Mouse (Mus musculus) spleen, adult 18-20 months (tissue): Measurements from ENCODE around the gene Bdnf.

Experiments
- DNase-seq, 2 experiments: peaks; one replicate each; pipeline ENCODE4 v3.0.0; 2022; ENCODE audit warnings: mixed read lengths in 2 of 2

Bdnf gene

GRCm38 (mm10) chr2:109674532-109674931, at the start of gene Bdnf:
Gene Bdnf (plus strand): TSS chr2:109674700.
- DNase-seq: no peak

GRCm38 (mm10) chr2:109626864-109627263, 47.6 kb upstream of the Bdnf start:
- no peak for DNase-seq

- DNase-seq: no peak
Measured at GRCm38 (mm10) chr2:109673509-109674455, 718 bp upstream of the Bdnf start.

GRCm38 (mm10) chr2:109675051-109675450, 551 bp downstream of the Bdnf start:
- no peak for DNase-seq

- no peak for DNase-seq
Measured at GRCm38 (mm10) chr2:109675973-109676617, 1.6 kb downstream of the Bdnf start.

GRCm38 (mm10) chr2:109676618-109676974, 2.1 kb downstream of the Bdnf start:
- no peak for DNase-seq

GRCm38 (mm10) chr2:109677221-109678089, 3.0 kb downstream of the Bdnf start:
- no peak for DNase-seq

GRCm38 (mm10) chr2:109678090-109678409, 3.5 kb downstream of the Bdnf start:
- no peak for DNase-seq

GRCm38 (mm10) chr2:109678454-109678853, 4.0 kb downstream of the Bdnf start:
- no peak for DNase-seq

GRCm38 (mm10) chr2:109679446-109679845, 4.9 kb downstream of the Bdnf start:
- no peak for DNase-seq

GRCm38 (mm10) chr2:109681071-109681470, 6.6 kb downstream of the Bdnf start:
- no peak for DNase-seq

- DNase-seq: no peak
Measured at GRCm38 (mm10) chr2:109688661-109689060, 14.2 kb downstream of the Bdnf start.

- DNase-seq: no peak
Measured at GRCm38 (mm10) chr2:109692266-109693177, 18.0 kb downstream of the Bdnf start.

- DNase-seq: no peak
Measured at GRCm38 (mm10) chr2:109693178-109694115, 18.9 kb downstream of the Bdnf start.

- DNase-seq: no peak
Measured at GRCm38 (mm10) chr2:109694116-109694837, 19.8 kb downstream of the Bdnf start.

- no peak for DNase-seq
Measured at GRCm38 (mm10) chr2:109694838-109695225, 20.3 kb downstream of the Bdnf start.

- DNase-seq: no peak
Measured at GRCm38 (mm10) chr2:109697151-109697550, 22.7 kb downstream of the Bdnf start.

GRCm38 (mm10) chr2:109700291-109700690, 25.8 kb downstream of the Bdnf start:
- DNase-seq: no peak

- DNase-seq: no peak
Measured at GRCm38 (mm10) chr2:109703588-109703987, 29.1 kb downstream of the Bdnf start.

- no peak for DNase-seq
Measured at GRCm38 (mm10) chr2:109704053-109704452, 29.6 kb downstream of the Bdnf start.
